Mouse (Mus musculus) heart, adult 18-20 months (tissue): ENCODE results near the gene Dgkg. TPM values are rescaled to one million over a fixed set of nuclear protein-coding genes. Genes with fewer than 3 reads are reported as not detected.

Experiments used
- DNase-seq, 2 experiments: peaks; one replicate each; pipeline ENCODE4 v3.0.0; 2021 to 2022; ENCODE audit warnings: mixed read lengths in 1 of 2
- total RNA-seq, 2 experiments: library from RNA; stranded (reverse); gene quantifications; 2 replicates each; pipeline ENCODE4 v1.2.3; 2021

Dgkg gene
- total RNA-seq, 2 experiments from 2014 or later, result 0.28 to 0.35 TPM

DNA sequence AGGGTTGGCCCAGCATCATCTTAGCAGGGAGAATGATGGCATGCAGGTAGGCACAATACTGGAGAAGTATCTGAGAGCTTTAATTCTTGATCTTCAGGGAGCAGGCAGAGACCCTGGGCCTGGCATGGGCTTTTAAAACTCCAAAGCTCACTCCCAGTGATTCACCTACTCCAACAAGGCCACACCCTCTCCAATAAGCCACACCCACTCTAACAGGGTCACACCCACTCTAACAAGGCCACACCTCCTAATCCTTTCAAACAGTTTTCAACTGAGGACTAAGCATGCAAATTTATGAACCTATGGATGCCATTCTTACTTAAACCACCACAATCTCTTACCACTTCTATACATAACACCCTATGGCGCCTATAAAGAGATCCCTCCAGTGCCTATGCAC is 11.8 kb downstream of the Dgkg start:
- DNase-seq, result no peak

DNA sequence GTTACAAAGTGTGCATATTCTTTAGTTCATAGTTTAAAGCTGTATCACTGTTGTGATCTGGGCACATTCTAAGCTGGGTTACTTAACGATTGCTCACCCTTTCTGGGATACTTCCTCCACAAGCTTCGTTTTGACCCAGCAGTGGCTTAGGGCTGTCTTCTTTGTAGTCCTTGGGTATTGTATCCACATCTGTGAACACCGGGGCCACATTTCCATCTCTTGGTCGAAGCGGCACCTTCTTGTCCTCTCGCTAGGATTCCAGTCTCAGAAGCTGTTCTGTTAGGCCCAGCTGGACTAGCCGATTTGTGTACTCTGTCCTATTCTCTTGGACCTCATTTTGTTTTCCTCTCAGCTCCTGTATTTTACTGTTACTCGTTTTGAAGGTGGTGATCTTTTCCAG is 13.6 kb downstream of the Dgkg start:
- no peak for DNase-seq

DNA sequence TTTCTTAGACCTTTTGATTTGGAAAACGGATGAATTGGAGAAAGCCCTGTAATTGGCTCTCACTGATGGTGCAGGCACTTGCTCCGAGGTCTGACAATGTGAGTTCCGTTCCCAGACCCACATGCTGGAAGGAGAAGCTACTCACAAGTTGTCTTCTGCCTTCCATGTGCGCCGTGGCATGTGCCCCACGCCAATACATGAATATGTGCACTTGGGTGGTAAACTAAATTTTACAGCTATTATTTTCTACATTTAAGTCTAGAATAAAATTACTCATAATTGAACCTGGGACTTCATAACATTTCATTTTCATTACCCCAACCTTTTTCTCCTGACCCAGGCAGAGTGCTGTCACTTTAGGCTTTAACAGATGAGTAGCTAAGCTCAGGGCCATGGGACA is 14.1 kb downstream of the Dgkg start:
- no peak for DNase-seq

DNA sequence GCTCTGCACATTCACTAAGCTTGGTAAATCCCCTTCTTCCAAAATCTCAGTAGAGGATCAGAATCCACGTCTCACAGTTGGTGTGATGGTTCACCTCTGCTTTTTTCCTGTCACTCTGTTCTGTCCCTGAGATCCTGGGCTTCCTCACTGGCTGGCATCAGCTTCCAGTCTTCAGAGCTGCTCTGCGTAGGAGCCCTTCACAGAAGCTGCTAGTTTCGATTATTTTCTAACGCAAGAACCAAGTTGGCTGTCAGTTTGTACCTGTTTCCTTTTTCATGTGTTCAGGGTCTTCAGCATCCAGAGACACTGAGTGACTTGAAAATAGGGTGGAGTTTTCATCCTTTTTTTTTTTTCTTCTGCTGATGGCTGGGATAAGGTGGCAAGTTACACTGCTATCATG is 15.0 kb downstream of the Dgkg start:
- no peak for DNase-seq

DNA sequence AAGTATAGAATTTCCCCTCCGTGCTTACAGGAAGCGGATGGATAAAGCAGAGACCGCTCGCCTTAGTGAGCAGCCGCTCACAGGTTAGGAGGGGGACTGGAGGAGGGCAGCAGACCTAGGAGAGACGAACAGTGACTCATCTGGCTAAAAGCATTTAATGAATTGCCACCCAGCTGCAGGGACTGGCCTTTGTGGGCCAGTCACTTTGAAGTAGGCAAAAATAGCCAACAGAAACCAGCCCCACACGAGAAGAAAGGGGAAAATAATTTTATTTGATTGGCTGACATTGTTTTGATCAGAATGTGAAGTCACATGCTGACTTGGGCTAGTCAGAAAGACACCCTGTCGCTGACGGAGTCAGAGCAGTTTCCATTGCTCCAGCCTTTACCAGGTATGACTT is 15.4 kb downstream of the Dgkg start:
- DNase-seq, result no peak

DNA sequence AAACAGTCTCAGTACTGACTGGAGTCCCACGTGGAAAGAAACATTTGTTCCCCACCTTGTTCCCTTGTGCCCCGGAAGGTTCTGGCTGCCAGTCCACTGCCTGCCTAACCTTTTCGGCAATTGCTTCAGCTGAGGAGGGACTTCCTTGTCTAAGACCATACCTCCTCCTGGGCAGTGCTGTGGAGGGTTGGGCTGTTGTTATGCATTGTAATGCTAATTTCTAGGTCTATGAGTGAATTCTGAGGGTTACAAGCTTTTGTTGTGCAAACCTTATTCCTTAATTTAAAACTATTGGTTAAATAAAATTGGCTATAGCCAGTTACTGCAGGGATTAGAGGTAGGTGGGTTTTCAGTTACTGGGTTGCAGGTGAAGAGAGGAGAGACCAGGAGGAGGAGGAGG is 19.7 kb downstream of the Dgkg start:
- no peak for DNase-seq

DNA sequence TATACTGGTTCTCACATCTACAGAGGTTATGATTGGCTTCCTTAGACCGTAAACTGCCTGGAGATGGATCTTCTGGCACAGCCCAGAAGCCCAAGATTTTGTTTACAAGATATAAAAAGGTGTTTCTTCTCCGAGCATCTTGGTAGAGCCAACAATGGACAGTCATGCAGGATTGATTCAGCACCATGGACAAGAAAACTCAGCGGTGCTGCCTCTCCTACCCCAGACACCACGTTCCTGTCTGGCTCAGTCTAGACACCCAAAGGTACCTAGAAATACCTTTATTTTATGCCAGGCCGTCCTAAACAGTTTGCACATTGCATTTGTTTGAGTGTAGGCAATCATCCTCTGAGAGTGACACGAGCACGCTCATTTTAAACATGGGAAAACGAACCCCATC is 21.3 kb downstream of the Dgkg start:
- DNase-seq, result no peak

DNA sequence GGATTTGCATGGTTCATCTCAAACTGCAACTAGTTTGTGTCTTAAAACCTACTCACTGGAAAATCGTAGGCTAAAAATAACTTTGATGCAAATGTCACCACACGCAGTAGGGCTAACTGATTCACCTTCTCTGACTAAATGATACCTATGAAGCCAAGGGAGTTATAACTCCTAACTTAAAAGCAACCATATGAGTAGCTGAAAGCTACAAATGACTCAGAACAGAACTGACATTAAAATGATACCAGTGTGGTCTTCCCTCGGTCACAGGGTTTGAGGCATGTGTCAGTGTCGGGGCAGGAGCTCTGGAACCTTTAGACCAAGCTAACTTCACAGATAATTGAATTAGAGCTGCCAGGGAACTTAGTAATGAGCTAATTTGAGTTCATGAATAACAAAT is 24.0 kb downstream of the Dgkg start:
- no peak for DNase-seq

DNA sequence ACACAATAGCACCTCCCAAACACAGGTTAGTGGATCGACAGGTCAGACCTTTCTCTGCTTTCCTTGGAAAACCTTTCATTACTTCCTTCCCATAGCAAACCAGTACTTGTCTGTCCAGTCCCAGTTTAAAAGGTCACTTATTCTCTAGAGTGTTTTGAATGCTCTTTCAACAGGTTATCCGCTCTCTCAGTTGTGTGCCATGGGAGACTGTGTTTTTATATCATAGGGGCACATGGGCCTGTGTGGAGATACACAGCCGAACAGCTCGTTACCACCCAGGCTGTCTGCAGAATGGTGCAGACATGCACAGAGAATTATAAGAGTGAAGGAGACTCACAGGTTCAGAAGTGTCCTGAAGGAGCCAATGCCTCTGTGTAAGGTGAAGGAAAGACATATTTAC is 26.7 kb downstream of the Dgkg start:
- DNase-seq, result no peak

DNA sequence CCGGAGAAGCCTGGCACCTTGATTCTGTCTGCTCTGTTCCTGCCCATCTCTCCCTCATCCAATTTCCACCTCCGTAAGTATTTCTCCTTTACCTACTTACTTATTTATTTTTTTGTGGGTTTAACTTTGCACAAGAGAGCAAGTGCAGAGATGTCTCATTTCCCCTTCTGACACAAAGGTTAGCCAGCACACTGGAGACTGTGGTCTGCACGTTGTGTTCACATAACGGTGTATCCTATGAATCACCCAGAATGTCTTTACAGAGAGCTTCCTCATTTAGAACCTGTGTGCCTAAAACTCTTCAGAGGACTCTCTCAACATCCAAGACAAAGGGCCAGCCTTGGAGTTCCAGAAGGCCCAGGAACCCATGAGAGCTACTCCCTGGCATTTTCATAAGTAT is 27.1 kb downstream of the Dgkg start:
- DNase-seq, result no peak

DNA sequence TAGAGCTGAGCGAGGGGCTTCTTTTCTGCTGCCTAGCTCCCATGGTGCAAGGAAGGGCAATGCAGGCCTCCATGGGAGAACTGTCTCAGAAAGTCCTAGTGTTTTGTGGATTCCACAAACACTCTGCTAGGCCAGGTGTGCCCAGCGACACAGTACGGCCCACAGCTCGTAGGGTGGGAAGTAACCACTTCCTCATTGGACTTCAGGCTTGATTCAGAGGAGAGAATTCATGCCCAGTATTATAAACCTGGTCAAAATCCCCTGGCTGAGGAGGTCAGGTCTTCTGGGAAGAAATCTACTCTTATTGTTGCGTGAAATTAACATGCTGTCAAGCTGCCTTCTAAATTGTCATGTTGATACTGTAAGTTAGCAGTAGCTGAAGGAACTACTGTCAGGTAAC is 31.0 kb downstream of the Dgkg start:
- DNase-seq, result no peak

DNA sequence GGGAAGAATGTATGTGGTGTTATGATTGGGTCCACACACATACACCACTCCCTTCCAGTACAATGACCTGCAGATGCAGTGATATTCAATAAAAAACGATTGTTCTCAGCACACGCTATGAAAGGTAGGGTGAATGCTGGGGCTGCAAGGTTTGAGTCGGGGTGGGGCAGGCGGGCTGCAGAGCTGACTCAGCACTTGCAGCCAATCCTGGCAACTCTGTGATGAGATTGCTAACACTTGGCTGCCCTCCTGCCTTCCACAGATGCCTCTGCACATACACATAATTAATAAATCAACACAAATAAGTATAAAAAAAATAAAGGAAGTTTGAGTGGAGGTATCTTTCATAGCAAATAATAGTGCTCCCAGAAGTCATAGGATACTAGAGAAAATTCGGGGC is 31.6 kb downstream of the Dgkg start:
- no peak for DNase-seq

DNA sequence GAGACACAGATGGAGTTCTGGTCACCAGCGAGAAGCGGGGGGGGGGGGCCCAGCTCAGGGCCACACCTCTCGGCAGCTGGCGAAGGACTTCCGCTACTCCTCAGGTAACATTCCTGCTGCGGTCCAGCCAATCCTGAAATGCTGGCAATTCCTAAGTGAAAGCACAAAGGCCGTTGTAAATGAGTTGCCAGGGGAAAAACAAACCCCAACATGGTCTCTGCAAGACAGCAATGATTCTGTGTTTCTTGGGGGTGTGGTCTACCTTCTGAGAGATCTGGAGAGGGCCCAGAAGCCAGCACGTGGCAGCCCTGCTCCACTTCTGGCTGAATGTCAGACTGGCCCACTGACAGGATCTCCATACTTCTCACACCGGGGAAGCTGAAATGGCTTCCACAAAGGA is 34.7 kb downstream of the Dgkg start:
- peak in 1 of 2 experiments; percentile 3 for DNase-seq

DNA sequence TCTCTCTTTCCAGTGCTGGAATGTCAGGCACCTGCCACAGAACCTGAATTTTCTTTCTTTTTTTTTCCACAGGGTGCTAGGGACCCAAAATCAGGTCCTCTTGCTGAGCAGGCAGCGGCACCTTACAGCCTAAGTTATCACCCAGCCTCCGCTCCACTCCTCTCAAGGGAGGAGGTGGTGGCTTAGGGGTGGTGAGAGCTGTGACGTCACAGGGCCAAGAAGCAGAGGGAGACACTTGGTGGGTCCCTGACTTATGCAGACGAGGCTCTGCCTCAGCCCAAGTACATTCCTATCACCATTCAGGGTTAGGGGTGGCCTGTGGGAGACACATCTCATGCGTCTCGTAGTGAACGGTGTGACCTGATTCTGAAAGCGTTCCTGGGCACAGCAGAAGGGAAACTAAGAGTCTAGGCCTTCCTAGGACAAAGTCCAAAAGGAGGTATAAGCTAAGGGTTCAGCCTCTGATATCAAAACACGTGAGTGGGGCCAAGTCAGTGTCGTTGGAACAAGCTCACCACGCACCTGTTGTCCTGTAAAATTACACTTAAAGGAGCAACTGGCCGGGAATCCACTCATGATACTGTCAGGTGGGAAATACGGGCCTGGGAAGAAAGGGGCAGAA is 35.6 kb downstream of the Dgkg start:
- DNase-seq, result no peak

DNA sequence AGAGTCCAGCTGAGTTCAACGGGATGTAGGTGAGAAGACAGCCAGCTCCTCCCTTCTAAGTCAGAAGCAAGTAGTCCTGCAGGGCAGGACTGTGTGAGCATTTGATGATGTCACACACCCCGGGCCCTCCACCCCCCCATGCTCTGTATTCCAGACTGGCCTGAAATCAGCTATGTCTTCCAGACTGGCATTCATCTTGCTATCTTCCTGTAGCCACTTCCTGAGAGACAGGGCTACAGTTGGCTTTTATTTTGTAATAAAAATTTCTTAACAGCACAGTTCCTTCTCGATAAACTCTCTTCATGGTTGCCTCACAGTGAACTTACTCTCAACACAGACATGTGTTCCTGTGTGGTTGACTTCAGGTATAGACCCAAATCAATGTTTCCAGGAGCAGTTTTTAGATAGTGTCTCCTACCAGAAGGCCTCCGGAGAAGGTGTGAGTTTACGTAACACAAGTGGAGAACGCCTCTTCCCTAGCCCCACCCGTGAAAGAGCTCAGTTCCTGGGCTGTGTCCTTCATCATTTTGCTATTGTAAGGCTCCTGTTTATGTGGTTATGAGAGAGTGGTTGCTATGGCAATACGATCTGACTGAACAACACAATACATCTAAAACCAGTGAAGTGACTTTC is 38.5 kb downstream of the Dgkg start:
- no peak for DNase-seq

DNA sequence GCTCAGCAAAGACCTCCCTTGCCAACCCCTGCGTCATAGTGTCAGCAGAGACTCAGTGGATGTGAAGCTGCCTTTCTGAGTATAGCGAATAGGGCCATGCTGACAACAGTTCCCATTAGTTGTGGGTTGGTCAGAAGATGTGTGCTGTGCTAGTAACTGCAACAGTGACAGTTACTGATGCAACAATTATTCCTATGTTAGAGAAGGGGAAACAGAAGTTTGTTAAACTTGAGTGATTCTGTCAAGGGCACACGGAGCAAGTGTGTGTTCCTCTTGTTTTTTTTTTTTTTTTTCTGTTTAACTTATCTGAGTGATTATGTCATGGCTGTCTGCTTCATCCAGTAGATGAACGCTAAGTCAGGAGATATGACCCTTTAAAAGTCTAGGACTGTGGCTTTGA is 41.2 kb downstream of the Dgkg start:
- no peak for DNase-seq

DNA sequence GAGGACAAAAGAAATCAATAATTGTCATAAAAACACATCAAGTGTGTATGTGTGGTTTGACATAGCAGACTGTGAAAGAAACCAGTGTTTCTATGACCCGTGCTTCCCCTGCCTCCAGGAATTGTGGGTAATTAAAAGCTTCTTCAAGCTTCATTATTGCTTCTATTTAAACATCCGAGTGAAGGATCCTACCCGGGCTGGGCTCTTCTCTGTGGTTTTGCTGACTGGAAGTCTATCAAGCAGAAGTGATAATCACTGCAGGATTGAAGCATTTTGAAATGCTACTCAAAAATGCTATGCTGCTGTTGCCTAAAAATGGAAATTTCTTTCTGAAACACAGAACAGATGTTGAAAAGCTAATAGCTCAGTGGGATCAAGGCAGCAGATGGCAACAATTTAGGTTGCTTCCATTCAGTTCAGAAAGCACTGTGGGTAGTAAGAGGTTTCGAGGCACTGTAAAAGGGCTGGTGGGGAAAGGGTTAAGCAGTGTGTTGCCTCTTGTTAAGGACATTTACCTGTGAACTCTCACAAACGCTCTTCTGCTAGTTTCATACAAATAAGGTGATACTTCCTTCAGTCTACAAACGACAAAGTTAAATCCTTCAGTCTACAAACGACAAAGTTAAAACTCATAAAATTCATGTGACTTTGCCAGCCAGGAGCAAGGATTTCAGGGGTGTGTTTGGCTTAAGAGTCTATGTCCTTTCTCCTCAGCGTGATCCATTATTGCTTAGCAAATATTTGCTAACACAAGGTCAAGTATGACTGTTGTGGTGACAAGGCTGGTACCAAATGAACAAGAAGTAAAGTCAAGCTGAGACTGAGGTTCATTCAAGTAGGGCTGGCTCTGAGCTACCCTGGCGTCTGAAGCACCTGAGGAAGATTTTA is 43.6 kb downstream of the Dgkg start:
- no peak for DNase-seq

DNA sequence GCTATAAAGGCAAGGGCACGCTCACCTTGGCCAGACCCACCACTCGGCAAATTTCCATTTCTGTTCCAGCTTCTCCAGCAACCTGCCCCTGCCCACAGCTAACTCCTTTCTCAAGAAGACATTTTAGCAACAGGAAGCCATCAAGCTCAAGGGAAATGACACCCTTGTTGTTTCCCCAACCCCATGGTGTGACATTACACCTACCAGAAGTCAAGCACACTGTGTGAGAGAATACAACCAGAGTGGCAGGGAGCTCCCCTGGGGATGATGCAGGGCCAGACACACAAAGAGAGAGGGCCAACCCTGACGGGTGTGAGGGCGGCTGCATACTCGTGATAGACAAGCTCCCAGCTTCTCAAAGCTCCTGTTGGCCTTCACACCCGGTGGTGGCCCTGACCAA is 49.0 kb downstream of the Dgkg start:
- no peak for DNase-seq

DNA sequence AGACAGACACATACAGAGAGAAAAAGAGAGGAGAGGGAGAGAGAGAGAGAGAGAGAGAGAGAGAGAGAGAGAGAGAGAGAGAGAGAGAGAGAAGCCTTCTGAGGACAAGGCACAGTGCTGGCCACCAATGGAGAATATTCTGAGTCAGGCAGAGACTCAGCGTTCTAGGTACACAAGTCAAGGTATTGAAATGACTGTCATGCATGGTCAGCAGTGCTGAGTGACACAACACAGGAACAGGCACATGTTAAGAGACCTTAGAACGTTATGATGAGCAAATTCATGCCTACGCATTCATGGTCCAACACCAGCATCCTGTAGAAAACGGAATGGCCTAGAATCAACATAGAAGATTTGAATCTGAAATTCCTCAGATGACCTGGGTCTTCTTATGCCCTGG is 50.0 kb downstream of the Dgkg start:
- no peak for DNase-seq

DNA sequence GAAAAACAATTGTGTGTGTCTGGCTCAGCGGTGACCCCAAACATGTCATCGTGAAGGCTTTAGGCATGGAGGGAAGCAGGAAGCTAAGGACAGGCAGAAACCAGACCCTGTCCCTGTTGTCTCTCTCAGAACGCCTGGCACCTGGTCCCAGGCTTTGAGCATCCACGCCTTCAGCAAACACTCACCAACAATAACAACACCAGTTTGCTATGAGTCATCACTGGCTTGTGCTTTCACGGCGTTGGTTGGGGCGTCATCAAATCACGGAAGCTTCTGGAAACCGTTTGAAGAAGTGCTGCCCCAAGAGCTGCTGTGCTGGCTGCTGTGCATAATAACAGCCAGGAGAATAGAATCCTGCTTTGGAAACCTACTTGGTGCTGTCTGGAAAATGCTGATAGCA is 54.6 kb downstream of the Dgkg start:
- no peak for DNase-seq

DNA sequence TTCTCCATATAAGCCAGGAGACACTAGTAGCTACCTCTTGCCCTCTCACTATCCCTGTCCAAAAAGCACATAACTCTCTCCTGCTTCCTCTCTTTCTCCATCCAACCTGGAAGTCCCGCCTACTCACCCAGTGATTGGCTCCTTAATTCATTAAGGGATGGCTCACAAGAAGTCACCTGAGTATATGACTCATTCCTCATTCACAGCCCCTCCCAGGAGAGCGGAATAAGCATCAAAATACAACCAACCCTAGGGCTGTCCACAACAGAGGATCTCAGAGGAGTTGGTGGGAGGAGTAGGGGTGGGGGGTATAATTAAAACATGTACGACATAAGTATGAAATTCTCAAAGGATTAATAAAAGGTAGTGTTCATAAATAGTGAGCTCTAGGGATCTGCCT is 55.3 kb downstream of the Dgkg start:
- DNase-seq, result no peak

DNA sequence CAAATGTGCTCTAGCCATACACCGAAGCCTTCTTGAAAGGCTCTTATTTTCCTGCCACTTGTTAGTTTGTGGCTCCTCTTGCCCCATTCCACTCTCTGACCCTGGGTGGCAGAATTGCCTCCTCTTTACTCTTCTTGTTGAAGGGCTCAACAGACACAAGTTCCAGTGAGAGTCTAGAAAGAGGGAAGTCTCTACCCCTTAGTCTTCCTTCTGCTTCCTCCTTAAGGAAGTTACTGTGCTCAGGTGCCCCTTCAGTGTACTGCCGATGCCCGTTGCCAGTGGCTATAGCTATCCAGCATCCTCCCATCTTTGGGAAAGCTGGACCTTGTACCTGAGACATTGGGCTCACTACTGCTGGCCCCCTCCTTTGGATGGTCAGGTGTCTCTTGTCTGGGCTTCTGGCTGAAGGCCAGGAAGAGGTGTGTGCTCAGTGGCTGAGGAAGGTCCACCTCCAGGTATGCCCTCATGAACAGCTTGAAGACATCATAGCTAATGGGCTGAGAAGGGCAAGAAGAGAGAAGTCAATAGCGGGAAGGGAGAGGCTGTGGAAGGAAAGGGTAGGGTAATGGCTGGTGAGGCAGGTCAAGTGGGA is 56.8 kb downstream of the Dgkg start:
- no peak for DNase-seq

DNA sequence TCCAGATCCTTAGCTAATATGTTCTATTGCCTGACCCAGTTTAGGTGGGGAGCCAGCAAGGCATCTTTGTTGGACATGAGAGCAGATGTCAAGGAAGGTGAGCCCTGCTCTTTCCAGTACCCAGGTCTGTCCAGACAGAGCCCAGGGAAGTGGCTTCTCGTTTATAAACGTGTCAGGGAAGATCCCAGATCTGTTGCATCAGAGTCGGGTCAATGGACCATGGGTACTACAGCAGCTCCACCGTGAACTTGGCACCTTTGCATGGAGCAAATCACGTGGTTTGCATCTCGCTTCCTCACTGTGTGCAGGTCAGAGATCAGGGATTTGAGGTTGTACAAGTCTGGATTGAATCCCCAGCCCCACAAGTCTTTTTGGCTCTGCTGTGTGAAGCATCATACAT is 58.3 kb downstream of the Dgkg start:
- DNase-seq, result no peak
